Mouse (Mus musculus) lung, embryonic 14.5 days (tissue): Measurements from ENCODE around the gene Otc. TPM values are rescaled to one million over a fixed set of nuclear protein-coding genes. Genes with fewer than 3 reads are reported as not detected.

Experiments used
- ATAC-seq: fragments of 200-750 bp; cut with Nextera tagmentation; 2 replicates; pipeline ENCODE4 v1.8.0; 2017; ENCODE audit warnings: mild to moderate bottlenecking, moderate TSS enrichment, moderate library complexity; ENCODE audit not compliant: insufficient read depth
- DNase-seq: peaks from one replicate; pipeline ENCODE4 v3.0.0-alpha.2; 2015
- H3K27ac ChIP-seq: fragments of 300-500 bp; sonication (generic); 2 replicates; pipeline ENCODE4 v1.5.1; 2014; ENCODE audit warnings: low read depth, mild to moderate bottlenecking, moderate library complexity
- H3K27me3 ChIP-seq: fragments of 300-500 bp; sonication (generic); 2 replicates; pipeline ENCODE4 v1.6.1; 2014; ENCODE audit warnings: low read length, control low read depth; ENCODE audit not compliant: insufficient read depth
- H3K36me3 ChIP-seq: fragments of 300-500 bp; sonication (generic); 2 replicates; pipeline ENCODE4 v1.6.1; 2014; ENCODE audit warnings: control low read depth; ENCODE audit not compliant: insufficient read depth
- H3K4me1 ChIP-seq: fragments of 300-500 bp; sonication (generic); 2 replicates; pipeline ENCODE4 v1.6.1; 2014; ENCODE audit warnings: antibody characterized with exemption, control low read depth; ENCODE audit not compliant: insufficient read depth
- H3K4me2 ChIP-seq: fragments of 300-500 bp; sonication (generic); 2 replicates; pipeline ENCODE4 v1.6.1; 2014; ENCODE audit warnings: mild to moderate bottlenecking
- H3K4me3 ChIP-seq: fragments of 300-500 bp; sonication (generic); 2 replicates; pipeline ENCODE4 v1.5.1; 2014; ENCODE audit warnings: low read depth, low read length
- H3K9ac ChIP-seq: fragments of 300-500 bp; sonication (generic); 2 replicates; pipeline ENCODE4 v1.6.1; 2014
- H3K9me3 ChIP-seq: fragments of 300-500 bp; sonication (generic); 2 replicates; pipeline ENCODE4 v1.6.1; 2016; ENCODE audit warnings: low read depth, low read length, control low read depth
- CTCF ChIP-seq: IDR thresholded peaks from 2 replicates; pipeline ENCODE4 v1.5.1; 2016; ENCODE audit warnings: antibody characterized with exemption, low read depth
- WGBS: fragments of 180-500 bp; shearing (Covaris S2); extraction: QIAGEN DNeasy Blood & Tissue Kit; methylation state at CpG from one replicate; pipeline ENCODE4 v1.1.7; 2014; 5-methylcytosine and 5-hydroxymethylcytosine counted together
- polyA plus RNA-seq: library from polyadenylated mRNA; unstranded; fragments of >200 nt; fragmentation: Nextera tagmentation; extraction: Ambion mirVana; gene quantifications from 2 replicates; pipeline ENCODE4 v1.2.1, GENCODE M21; 2014

Otc gene
- not detected in 2 replicates for polyA plus RNA-seq

DNA sequence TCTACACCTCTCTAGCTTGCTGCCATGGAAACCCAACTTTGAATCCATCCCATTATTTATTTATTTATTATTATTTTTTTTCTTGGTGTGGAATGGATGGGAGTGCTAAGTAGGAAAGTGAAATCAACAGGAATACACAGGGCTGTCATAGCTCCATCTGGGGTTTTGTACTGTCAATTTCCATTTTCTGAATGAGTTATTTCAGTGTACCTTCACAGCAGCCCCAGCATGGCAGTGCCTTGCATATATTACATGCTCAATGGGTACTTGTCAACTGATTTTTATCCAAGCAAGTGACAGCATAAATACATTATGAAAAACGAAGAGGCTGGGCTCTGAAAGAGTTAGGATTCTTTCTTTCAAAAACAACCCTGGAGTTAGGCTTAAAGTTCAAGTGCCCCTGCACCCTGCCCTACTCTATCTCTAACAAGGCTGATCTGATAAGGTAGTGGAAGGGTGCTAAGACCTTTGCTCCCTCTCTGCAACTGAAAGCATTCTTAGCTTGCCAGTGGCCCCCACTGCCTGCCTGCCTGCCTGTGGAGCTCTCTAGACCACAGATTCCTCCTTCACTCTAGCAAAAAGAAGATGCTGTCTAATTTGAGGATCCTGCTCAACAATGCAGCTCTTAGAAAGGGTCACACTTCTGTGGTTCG lies at the start of gene Otc:
Otc (plus strand) TSS at position 454 of the 653 bp plus-strand sequence.
- Histone ChIP-seq H3K4me2 (no peak within 1 kb of the TSS), H3K9ac (no peak within 1 kb of the TSS), H3K9me3 (no peaks in the 10 kb centered on the region), H3K27ac (no peak within 1 kb of the TSS), H3K4me1 (no peaks in the 10 kb centered on the region), H3K4me3 (no peak within 1 kb of the TSS), H3K36me3 (no peaks in the 10 kb centered on the region), H3K27me3 (no peaks in the 10 kb centered on the region)
- ATAC-seq (no peak), DNase-seq (no peak)
- 36% methylated on average over 2 of the region's 2 CpGs for WGBS
- TF ChIP-seq CTCF, result no peak

DNA sequence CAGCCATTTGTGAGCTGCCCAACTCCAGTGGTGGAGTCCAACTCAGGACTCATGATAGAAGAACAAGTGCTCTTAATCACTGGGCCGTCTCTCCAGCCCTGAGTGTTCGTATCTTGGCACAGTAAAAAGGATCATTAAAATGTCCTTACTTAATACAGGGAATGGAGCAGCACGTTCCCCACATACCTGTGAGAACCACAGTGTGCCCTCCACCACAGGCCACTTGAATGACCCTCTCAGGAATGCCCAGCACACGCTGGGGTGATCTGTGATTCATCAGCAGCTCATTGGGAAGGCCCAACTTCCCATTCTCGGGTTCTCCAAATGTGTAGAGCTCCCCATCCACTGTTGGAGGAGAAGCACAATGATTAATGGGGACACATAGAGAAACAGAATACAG lies 46.2 kb upstream of the Otc start:
- Histone ChIP-seq H3K4me1 (no peaks in the 10 kb centered on the region), H3K27me3 (no peaks in the 10 kb centered on the region), H3K27ac (no peak overlapping the region), H3K36me3 (0 out of 2 replicates have a peak, but pooled peaks cover 4% of the 10 kb centered on the region), H3K4me2 (no peak overlapping the region), H3K4me3 (no peak overlapping the region), H3K9ac (no peak overlapping the region), H3K9me3 (no peaks in the 10 kb centered on the region)
- ATAC-seq (no peak), DNase-seq (no peak)
- TF ChIP-seq CTCF, result no peak
- WGBS, result 79% methylated on average over 5 of the region's 5 CpGs

DNA sequence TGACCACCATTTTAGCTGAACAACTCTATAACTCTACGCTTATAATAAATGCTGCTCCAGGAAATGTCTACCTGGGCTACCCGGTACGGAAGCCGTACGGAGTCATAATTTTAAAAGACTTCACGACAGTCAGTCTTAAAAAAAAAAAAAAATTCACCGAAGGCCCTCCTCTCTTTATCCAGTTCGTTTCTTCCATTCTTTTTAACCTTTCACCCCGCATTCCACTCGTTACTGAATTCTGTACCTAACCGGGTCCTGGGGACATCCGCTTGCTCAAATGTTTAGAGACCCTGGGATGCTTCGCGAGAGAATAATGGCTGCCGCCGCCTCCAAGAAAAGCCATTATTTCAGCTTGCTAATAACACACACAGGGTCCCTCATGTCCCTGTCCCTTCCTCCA lies 36.1 kb upstream of the Otc start:
- peak overlapping the region; percentile 52 for H3K9ac ChIP-seq
- no peaks in the 10 kb centered on the region for H3K4me1 ChIP-seq
- peak overlapping the region; percentile 60 for H3K4me2 ChIP-seq
- peak overlapping the region; percentile 45 for H3K4me3 ChIP-seq
- H3K27me3 ChIP-seq, result no peaks in the 10 kb centered on the region
- H3K27ac ChIP-seq, result peak overlapping the region; percentile 82
- 18% methylated on average over 16 of the region's 16 CpGs for whole genome bisulfite sequencing
- ATAC-seq (peak; percentile 0), DNase-seq (peak; percentile 71)
- H3K36me3 ChIP-seq, result no peaks in the 10 kb centered on the region
- no peaks in the 10 kb centered on the region for H3K9me3 ChIP-seq
- TF ChIP-seq CTCF, result no peak

DNA sequence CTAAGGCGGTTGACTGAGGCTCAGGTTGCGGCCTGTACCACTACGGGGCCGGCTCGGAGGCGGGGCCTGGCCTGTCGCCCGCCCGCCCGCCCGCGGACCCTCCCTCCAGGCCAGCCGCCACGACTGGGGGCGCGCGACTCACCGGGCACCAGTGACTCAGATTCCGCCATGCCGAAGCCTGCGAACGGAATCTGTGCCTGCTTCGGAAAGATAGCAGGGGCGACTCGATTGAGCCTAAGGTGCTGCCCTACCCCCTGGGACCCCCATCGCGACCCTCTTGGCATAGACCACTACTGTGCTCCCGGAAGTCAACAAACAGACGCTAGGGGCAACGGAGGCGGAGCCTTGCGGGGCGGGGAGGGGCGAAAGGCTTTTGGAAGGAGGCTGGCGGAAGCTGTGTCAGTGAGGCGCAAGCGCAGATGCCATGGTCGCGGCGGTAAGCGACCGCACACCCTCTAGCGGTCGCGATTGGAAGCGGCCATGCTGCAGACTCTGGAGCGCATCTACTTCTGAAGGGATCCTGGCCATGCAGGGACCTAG lies 35.6 kb upstream of the Otc start, which contains the start of gene Rpgr:
Rpgr (minus strand) TSS at position 511 of the 540 bp plus-strand sequence.
- H3K4me2 ChIP-seq, result peak within 1 kb of the TSS; percentile 60
- H3K27me3 ChIP-seq, result no peaks in the 10 kb centered on the region
- H3K9me3 ChIP-seq, result no peaks in the 10 kb centered on the region
- H3K4me1 ChIP-seq, result no peaks in the 10 kb centered on the region
- H3K9ac ChIP-seq, result peak within 1 kb of the TSS; percentile 52
- peak; percentile 99 for ATAC-seq
- peak; percentile 93 for DNase-seq
- H3K4me3 ChIP-seq, result peak within 1 kb of the TSS; percentile 45
- H3K36me3 ChIP-seq, result no peaks in the 10 kb centered on the region
- peak; percentile 80 for TF ChIP-seq CTCF
- 11% methylated on average over 40 of the region's 47 CpGs for WGBS
- H3K27ac ChIP-seq, result peak within 1 kb of the TSS; percentile 82

DNA sequence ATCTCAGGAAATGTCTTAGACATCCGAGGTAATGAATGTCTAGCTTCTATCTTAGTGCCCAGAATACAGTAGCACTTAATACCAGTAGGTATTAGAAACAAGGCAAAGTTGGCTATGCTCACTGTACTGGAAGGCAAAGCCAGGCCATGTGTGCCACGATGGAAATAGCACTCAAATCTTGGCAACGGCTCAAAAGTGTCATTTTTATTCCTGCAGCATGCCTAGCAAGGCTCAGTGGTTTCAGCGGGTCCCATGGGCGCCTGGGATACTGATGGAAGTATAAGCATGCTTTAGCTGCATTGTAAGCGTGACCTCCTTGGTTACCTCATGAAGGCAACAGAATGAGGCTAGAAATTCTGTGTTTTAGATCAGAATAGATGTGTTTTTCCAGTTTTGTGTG lies 32.8 kb upstream of the Otc start:
- TF ChIP-seq CTCF, result no peak
- WGBS, result 68% methylated on average over 6 of the region's 6 CpGs
- Histone ChIP-seq H3K4me3 (no peak overlapping the region), H3K27me3 (no peaks in the 10 kb centered on the region), H3K4me1 (no peaks in the 10 kb centered on the region), H3K36me3 (no peaks in the 10 kb centered on the region), H3K4me2 (no peak overlapping the region), H3K9me3 (no peaks in the 10 kb centered on the region), H3K27ac (no peak overlapping the region), H3K9ac (no peak overlapping the region)
- ATAC-seq, result no peak
- DNase-seq, result peak; percentile 1

DNA sequence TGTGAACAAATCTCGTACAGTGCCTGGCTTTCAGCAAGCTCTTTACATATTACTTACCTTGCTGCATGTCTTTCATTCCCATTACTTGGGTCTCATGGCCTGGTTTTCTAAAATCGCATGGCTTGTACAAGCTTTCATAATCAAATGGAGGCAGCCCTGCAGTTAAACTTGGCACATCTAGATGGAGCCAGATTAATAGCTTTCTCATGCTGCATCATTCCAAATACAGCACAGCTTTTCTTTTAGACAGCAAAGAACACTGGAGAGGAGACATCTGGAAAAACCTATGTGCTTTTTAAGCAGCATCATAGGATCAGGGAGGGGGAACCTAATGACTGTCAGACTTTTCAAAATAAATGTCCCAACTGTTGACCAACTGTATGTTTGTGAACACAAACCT lies 19.1 kb upstream of the Otc start:
- H3K9me3 ChIP-seq, result no peaks in the 10 kb centered on the region
- H3K27me3 ChIP-seq, result no peaks in the 10 kb centered on the region
- no peak overlapping the region for H3K4me3 ChIP-seq
- H3K4me2 ChIP-seq, result no peak overlapping the region
- H3K36me3 ChIP-seq, result no peaks in the 10 kb centered on the region
- peak; percentile 21; the same call in 1 of the 2 replicates for TF ChIP-seq CTCF
- no peak overlapping the region for H3K9ac ChIP-seq
- DNase-seq (peak; percentile 44), ATAC-seq (no peak)
- H3K27ac ChIP-seq, result no peak overlapping the region
- no peaks in the 10 kb centered on the region for H3K4me1 ChIP-seq
- 57% methylated on average over 2 of the region's 2 CpGs for WGBS

DNA sequence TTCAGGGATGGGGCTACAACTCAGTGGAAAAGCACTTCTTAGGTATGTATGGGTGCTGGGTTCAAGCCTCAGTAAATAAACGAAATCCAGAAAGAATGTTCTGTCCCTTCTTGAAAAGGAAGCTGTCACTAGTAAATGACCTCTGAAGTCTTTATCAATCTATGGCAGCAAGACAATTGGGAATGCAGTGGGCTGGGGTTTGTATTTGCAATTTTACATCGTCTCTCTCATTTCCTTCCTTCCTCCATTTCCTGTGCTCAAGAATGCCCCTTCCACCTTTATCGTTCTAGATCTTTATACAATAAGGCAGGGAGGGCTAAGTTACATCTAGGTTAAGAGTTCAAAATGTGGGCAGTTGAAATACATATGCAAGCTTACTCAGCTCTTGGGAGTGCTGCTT lies 17.5 kb upstream of the Otc start:
- Histone ChIP-seq H3K36me3 (no peaks in the 10 kb centered on the region), H3K4me2 (no peak overlapping the region), H3K4me3 (no peak overlapping the region), H3K27me3 (no peaks in the 10 kb centered on the region), H3K27ac (no peak overlapping the region), H3K9me3 (no peaks in the 10 kb centered on the region), H3K9ac (no peak overlapping the region), H3K4me1 (no peaks in the 10 kb centered on the region)
- 55% methylated on average over 3 of the region's 3 CpGs for WGBS
- DNase-seq, result no peak
- ATAC-seq, result no peak
- no peak for TF ChIP-seq CTCF
